Mouse (Mus musculus): ENCODE results near the gene Tas2r129. TPM values are rescaled to one million over a fixed set of nuclear protein-coding genes. Genes with fewer than 3 reads are reported as not detected.
"Not testable (repeated sequence)": the region's sequence is repeated elsewhere in the genome, so short reads cannot be mapped to it uniquely, and the experiment has no call there.

Tas2r129 gene
- total RNA-seq (2022) = not detected

- no peak for DNase-seq (ENCODE audit: low spot score in 2 of 2)
Observed at GRCm38 (mm10) chr6:132950802-132951201, at the start of gene Tas2r129. Gene Tas2r129, plus strand, starts transcription at chr6:132951102.

GRCm38 (mm10) chr6:132909351-132909750 is 41.6 kb upstream of the Tas2r129 start, which contains the start of gene Tas2r125:
Gene Tas2r125, plus strand, starts transcription at chr6:132909651.
- DNase-seq (ENCODE audit: low spot score in 2 of 2) = no peak

GRCm38 (mm10) chr6:132941376-132941775 is 9.5 kb upstream of the Tas2r129 start:
- DNase-seq (ENCODE audit: low spot score in 2 of 2) = not testable (repeated sequence)

- DNase-seq (ENCODE audit: low spot score in 2 of 2) = no peak
Observed at GRCm38 (mm10) chr6:132957819-132958218, 6.9 kb downstream of the Tas2r129 start, which contains the start of gene Tas2r131. Gene Tas2r131, minus strand, starts transcription at chr6:132957919.

GRCm38 (mm10) chr6:132980865-132981264 is 30.0 kb downstream of the Tas2r129 start, which contains the start of gene Tas2r109:
Gene Tas2r109, minus strand, starts transcription at chr6:132980965.
- DNase-seq (ENCODE audit: low spot score in 2 of 2) = no peak

Other genes starting within 250 kb of the Tas2r129 start
- not detected for gene Tas2r122, start 239.2 kb upstream of the Tas2r129 start, total RNA-seq (2022)
- not detected for gene Tas2r115, start 213.1 kb upstream of the Tas2r129 start, total RNA-seq (2022)
- not detected for gene Tas2r124, start 196.4 kb upstream of the Tas2r129 start, total RNA-seq (2022)
- not detected for gene Tas2r102, start 189.0 kb upstream of the Tas2r129 start, total RNA-seq (2022)
- not detected for gene Tas2r136, start 172.9 kb upstream of the Tas2r129 start, total RNA-seq (2022)
- not detected for gene Tas2r117, start 148.3 kb upstream of the Tas2r129 start, total RNA-seq (2022)
- not detected for gene Tas2r123, start 104.0 kb upstream of the Tas2r129 start, total RNA-seq (2022)
- gene Tas2r116, start 95.7 kb upstream of the Tas2r129 start, total RNA-seq (2022) = not detected
- not detected for gene Tas2r110, start 83.1 kb upstream of the Tas2r129 start, total RNA-seq (2022)
- gene Tas2r113, start 58.1 kb upstream of the Tas2r129 start, total RNA-seq (2022) = not detected
- not detected for gene Tas2r125, start 41.5 kb upstream of the Tas2r129 start, total RNA-seq (2022)
- not detected for gene Tas2r131, start 6.8 kb downstream of the Tas2r129 start, total RNA-seq (2022)
- not detected for gene Tas2r109, start 29.9 kb downstream of the Tas2r129 start, total RNA-seq (2022)
- not detected for gene Tas2r103, start 86.0 kb downstream of the Tas2r129 start, total RNA-seq (2022)
- gene Tas2r140, start 104.7 kb downstream of the Tas2r129 start, total RNA-seq (2022) = not detected
- 10 to 100 TPM; 83.5 to 95.3 (median 94.0) TPM for gene Smim10l1, start 153.8 kb downstream of the Tas2r129 start, total RNA-seq (2022)